Mouse (Mus musculus): Measurements from ENCODE around the gene Gm47996. TPM values are rescaled to one million over a fixed set of nuclear protein-coding genes. Genes with fewer than 3 reads are reported as not detected.
"Not testable (repeated sequence)": the region's sequence is repeated elsewhere in the genome, so short reads cannot be mapped to it uniquely, and the experiment has no call there.

Gm47996 gene
- polyA plus RNA-seq, 1 experiment, result 0.08 TPM

- TF ChIP-seq CTCF (IDR thresholded peaks at IDR 0.05; ENCODE audit: borderline replicate concordance, extremely low read depth, insufficient read depth, insufficient read length), result no peak
- no peak for TF ChIP-seq POLR2A (IDR thresholded peaks at IDR 0.05; ENCODE audit: borderline replicate concordance, extremely low read depth, insufficient read depth, insufficient read length, poor library complexity, severe bottlenecking)
- DNase-seq (ENCODE audit: low read depth), result no peak
Observed at GRCm38 (mm10) chr1:151188469-151188868, 21.5 kb upstream of the Gm47996 start.

- not testable (repeated sequence) for DNase-seq (ENCODE audit: low read depth)
Observed at GRCm38 (mm10) chr1:151192075-151192474, 17.9 kb upstream of the Gm47996 start, which contains the start of gene Gm8947. TSS of gene Gm8947 (plus strand) at chr1:151192376.

- DNase-seq (ENCODE audit: low read depth), result not testable (repeated sequence)
Observed at GRCm38 (mm10) chr1:151192739-151193138, 17.2 kb upstream of the Gm47996 start.

GRCm38 (mm10) chr1:151195986-151196385 lies 13.9 kb upstream of the Gm47996 start:
- DNase-seq (ENCODE audit: low read depth), result not testable (repeated sequence)

- DNase-seq (ENCODE audit: low read depth), result not testable (repeated sequence)
Observed at GRCm38 (mm10) chr1:151196690-151197089, 13.2 kb upstream of the Gm47996 start.

GRCm38 (mm10) chr1:151198120-151198519 lies 11.8 kb upstream of the Gm47996 start, which contains the start of gene Gm47995:
TSS of gene Gm47995 (plus strand) at chr1:151198448.
- not testable (repeated sequence) for DNase-seq (ENCODE audit: low read depth)

- not testable (repeated sequence) for DNase-seq (ENCODE audit: low read depth)
Observed at GRCm38 (mm10) chr1:151200620-151201019, 9.3 kb upstream of the Gm47996 start.

GRCm38 (mm10) chr1:151202771-151203170 lies 7.2 kb upstream of the Gm47996 start:
- not testable (repeated sequence) for DNase-seq (ENCODE audit: low read depth)

GRCm38 (mm10) chr1:151203818-151204217 lies 6.1 kb upstream of the Gm47996 start, which contains the start of gene 3110040M04Rik:
TSS of gene 3110040M04Rik (plus strand) at chr1:151204121.
- not testable (repeated sequence) for DNase-seq (ENCODE audit: low read depth)

GRCm38 (mm10) chr1:151208493-151208892 lies 1.4 kb upstream of the Gm47996 start:
- not testable (repeated sequence) for DNase-seq (ENCODE audit: low read depth)

GRCm38 (mm10) chr1:151208944-151209343 lies 987 bp upstream of the Gm47996 start:
- DNase-seq (ENCODE audit: low read depth), result not testable (repeated sequence)

- not testable (repeated sequence) for DNase-seq (ENCODE audit: low read depth)
Observed at GRCm38 (mm10) chr1:151211666-151212065, 1.7 kb downstream of the Gm47996 start.

GRCm38 (mm10) chr1:151214862-151215261 lies 4.9 kb downstream of the Gm47996 start:
- no peak for DNase-seq (ENCODE audit: low read depth)
- TF ChIP-seq POLR2A (IDR thresholded peaks at IDR 0.05; ENCODE audit: borderline replicate concordance, extremely low read depth, insufficient read depth, insufficient read length, poor library complexity, severe bottlenecking), result no peak
- no peak for TF ChIP-seq CTCF (IDR thresholded peaks at IDR 0.05; ENCODE audit: borderline replicate concordance, extremely low read depth, insufficient read depth, insufficient read length)

- no peak for DNase-seq (ENCODE audit: low read depth)
- TF ChIP-seq POLR2A (IDR thresholded peaks at IDR 0.05; ENCODE audit: borderline replicate concordance, extremely low read depth, insufficient read depth, insufficient read length, poor library complexity, severe bottlenecking), result no peak
- no peak for TF ChIP-seq CTCF (IDR thresholded peaks at IDR 0.05; ENCODE audit: borderline replicate concordance, extremely low read depth, insufficient read depth, insufficient read length)
Observed at GRCm38 (mm10) chr1:151215985-151216384, 6.1 kb downstream of the Gm47996 start.

GRCm38 (mm10) chr1:151216417-151216816 lies 6.5 kb downstream of the Gm47996 start:
- TF ChIP-seq POLR2A (IDR thresholded peaks at IDR 0.05; ENCODE audit: borderline replicate concordance, extremely low read depth, insufficient read depth, insufficient read length, poor library complexity, severe bottlenecking), result no peak
- TF ChIP-seq CTCF (IDR thresholded peaks at IDR 0.05; ENCODE audit: borderline replicate concordance, extremely low read depth, insufficient read depth, insufficient read length), result no peak
- DNase-seq (ENCODE audit: low read depth), result no peak

- DNase-seq (ENCODE audit: low read depth), result no peak
- TF ChIP-seq POLR2A (IDR thresholded peaks at IDR 0.05; ENCODE audit: borderline replicate concordance, extremely low read depth, insufficient read depth, insufficient read length, poor library complexity, severe bottlenecking) (no peak), CTCF (IDR thresholded peaks at IDR 0.05; ENCODE audit: borderline replicate concordance, extremely low read depth, insufficient read depth, insufficient read length) (no peak)
Observed at GRCm38 (mm10) chr1:151219045-151219444, 9.1 kb downstream of the Gm47996 start.
